Mouse (Mus musculus): ENCODE results near the gene Snrnp35. TPM values are rescaled to one million over a fixed set of nuclear protein-coding genes. Genes with fewer than 3 reads are reported as not detected.
"Not testable (repeated sequence)": the region's sequence is repeated elsewhere in the genome, so short reads cannot be mapped to it uniquely, and the experiment has no call there.

Gene Snrnp35
- polyA plus RNA-seq, 1 experiment from 2014 or later = 25.6 TPM

GRCm38 (mm10) chr5:124493455-124493854, 10.5 kb downstream of the Snrnp35 start:
- Histone ChIP-seq H3K36me3 (ENCODE audit: control insufficient read depth, insufficient read depth, low read length) (peaks cover 20% of the 10 kb centered on the region), H3K27me3 (ENCODE audit: control insufficient read depth, insufficient read depth, low read depth, low read length) (no peaks in the 10 kb centered on the region), H3K9me3 (ENCODE audit: control insufficient read depth, low read length) (no peaks in the 10 kb centered on the region), H3K4me1 (replicated peaks; ENCODE audit: control insufficient read depth, insufficient read depth, low read length) (peaks cover 8% of the 10 kb centered on the region), H3K9ac (ENCODE audit: low read length) (no peak overlapping the region), H3K4me2 (ENCODE audit: low read depth, low read length) (no peak overlapping the region), H3K4me3 (ENCODE audit: low read length) (no peak overlapping the region), H3K27ac (ENCODE audit: low read length) (no peak overlapping the region)
- no peak for ATAC-seq (ENCODE audit: low read depth)
- WGBS = 73% methylated on average over 11 of the region's 11 CpGs

DNA sequence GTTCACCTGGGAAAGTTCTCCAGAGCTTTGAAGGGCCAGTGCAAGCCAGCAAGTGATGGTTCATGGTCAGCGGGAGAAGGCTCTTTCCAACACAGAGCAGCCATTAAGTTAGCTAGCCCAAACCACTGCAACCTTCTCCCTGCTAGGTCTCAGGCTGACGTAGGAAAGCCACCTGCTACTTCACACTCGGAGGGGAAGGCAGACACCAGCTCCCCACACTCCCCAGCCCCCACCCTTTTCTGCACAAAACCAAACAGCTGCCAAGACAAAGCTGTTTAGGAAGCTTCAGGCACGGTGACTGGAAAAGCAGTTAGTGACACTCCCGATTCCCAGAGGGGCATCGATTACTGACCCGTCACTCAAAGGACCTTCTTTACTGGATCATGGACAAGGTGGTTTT, 12.6 kb downstream of the Snrnp35 start:
- H3K9me3 ChIP-seq (ENCODE audit: control insufficient read depth, low read length) = no peaks in the 10 kb centered on the region
- H3K4me3 ChIP-seq (ENCODE audit: low read length) = no peak overlapping the region
- no peak overlapping the region for H3K9ac ChIP-seq (ENCODE audit: low read length)
- H3K36me3 ChIP-seq (ENCODE audit: control insufficient read depth, insufficient read depth, low read length) = peaks cover 18% of the 10 kb centered on the region
- H3K4me2 ChIP-seq (ENCODE audit: low read depth, low read length) = no peak overlapping the region
- H3K27ac ChIP-seq (ENCODE audit: low read length) = no peak overlapping the region
- WGBS = 58% methylated on average over 7 of the region's 7 CpGs
- peaks cover 11% of the 10 kb centered on the region for H3K4me1 ChIP-seq (replicated peaks; ENCODE audit: control insufficient read depth, insufficient read depth, low read length)
- no peak for ATAC-seq (ENCODE audit: low read depth)
- no peaks in the 10 kb centered on the region for H3K27me3 ChIP-seq (ENCODE audit: control insufficient read depth, insufficient read depth, low read depth, low read length)

- Histone ChIP-seq H3K9ac (ENCODE audit: low read length) (no peak overlapping the region), H3K27me3 (ENCODE audit: control insufficient read depth, insufficient read depth, low read depth, low read length) (no peaks in the 10 kb centered on the region), H3K4me1 (replicated peaks; ENCODE audit: control insufficient read depth, insufficient read depth, low read length) (peaks cover 11% of the 10 kb centered on the region), H3K4me3 (ENCODE audit: low read length) (no peak overlapping the region), H3K27ac (ENCODE audit: low read length) (peak overlapping the region; percentile 65), H3K36me3 (ENCODE audit: control insufficient read depth, insufficient read depth, low read length) (peaks cover 10% of the 10 kb centered on the region), H3K4me2 (ENCODE audit: low read depth, low read length) (no peak overlapping the region; the same call in 1 of the 2 replicates), H3K9me3 (ENCODE audit: control insufficient read depth, low read length) (no peaks in the 10 kb centered on the region)
- 42% methylated on average over 15 of the region's 15 CpGs for whole genome bisulfite sequencing
- ATAC-seq (ENCODE audit: low read depth) = peak; percentile 58
These were observed 13.9 kb downstream of the Snrnp35 start for GRCm38 (mm10) chr5:124496614-124497514.

DNA sequence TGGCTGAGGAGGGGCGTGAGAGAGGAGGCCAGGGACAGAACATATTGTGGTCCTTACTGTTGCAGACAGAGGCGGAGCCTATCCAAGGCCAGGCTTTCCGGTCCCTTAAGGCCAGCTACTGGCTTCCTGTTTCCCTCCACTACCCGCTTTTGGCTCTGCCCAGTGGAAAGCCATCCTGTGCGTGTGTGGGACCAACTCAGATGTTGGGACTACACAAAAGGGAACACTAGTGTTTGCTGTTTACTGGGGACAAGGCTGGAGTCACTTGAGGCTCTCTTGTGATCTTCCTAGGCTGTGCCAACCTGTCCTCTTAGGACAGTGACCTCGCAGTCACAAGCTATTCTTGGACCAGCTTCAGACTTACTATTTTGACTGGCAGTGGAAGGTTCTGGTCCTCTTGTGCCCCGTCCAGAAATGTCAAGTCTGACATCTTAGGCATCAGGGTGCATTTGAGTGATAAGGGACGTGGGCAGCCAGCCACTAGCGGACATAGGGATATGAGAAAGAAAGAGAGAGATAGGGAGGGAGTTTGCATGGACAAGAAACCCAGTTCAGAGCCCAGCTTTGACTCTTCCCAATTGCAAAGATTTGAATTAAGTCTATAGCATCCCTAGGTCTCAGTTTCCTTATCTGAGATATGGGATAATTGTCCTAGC, 15.4 kb downstream of the Snrnp35 start:
- no peaks in the 10 kb centered on the region for H3K27me3 ChIP-seq (ENCODE audit: control insufficient read depth, insufficient read depth, low read depth, low read length)
- no peaks in the 10 kb centered on the region for H3K9me3 ChIP-seq (ENCODE audit: control insufficient read depth, low read length)
- H3K4me1 ChIP-seq (replicated peaks; ENCODE audit: control insufficient read depth, insufficient read depth, low read length) = peaks cover 11% of the 10 kb centered on the region
- 55% methylated on average over 9 of the region's 9 CpGs for WGBS
- H3K36me3 ChIP-seq (ENCODE audit: control insufficient read depth, insufficient read depth, low read length) = peaks cover 7% of the 10 kb centered on the region
- no peak overlapping the region for H3K4me3 ChIP-seq (ENCODE audit: low read length)
- peak overlapping the region; percentile 57 for H3K27ac ChIP-seq (ENCODE audit: low read length)
- H3K9ac ChIP-seq (ENCODE audit: low read length) = no peak overlapping the region
- peak; percentile 65 for ATAC-seq (ENCODE audit: low read depth)
- no peak overlapping the region for H3K4me2 ChIP-seq (ENCODE audit: low read depth, low read length)

DNA sequence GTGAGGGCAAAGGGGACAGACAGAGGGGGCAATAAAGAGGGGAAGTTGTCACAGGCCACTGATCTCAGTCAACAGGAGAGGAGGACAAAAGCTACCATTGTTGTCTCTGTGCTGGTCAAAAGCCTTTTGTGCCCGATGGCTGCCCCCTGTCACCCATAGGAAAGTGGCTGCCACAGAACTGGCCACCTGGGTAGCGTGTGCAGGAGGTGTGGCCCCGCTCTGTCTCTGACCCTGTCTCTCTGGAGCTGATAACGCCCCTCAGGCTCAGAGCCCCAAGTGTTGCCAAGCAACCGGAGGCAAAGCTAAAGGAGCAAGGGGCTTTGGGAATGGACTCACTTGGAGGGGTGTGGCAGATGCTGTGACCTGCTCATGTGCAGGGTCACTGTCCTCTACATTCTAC, 16.1 kb downstream of the Snrnp35 start:
- 52% methylated on average over 5 of the region's 5 CpGs for WGBS
- Histone ChIP-seq H3K27me3 (ENCODE audit: control insufficient read depth, insufficient read depth, low read depth, low read length) (no peaks in the 10 kb centered on the region), H3K36me3 (ENCODE audit: control insufficient read depth, insufficient read depth, low read length) (peaks cover 7% of the 10 kb centered on the region), H3K9me3 (ENCODE audit: control insufficient read depth, low read length) (no peaks in the 10 kb centered on the region), H3K4me2 (ENCODE audit: low read depth, low read length) (no peak overlapping the region), H3K27ac (ENCODE audit: low read length) (no peak overlapping the region), H3K4me1 (replicated peaks; ENCODE audit: control insufficient read depth, insufficient read depth, low read length) (peaks cover 11% of the 10 kb centered on the region), H3K9ac (ENCODE audit: low read length) (no peak overlapping the region), H3K4me3 (ENCODE audit: low read length) (no peak overlapping the region)
- no peak for ATAC-seq (ENCODE audit: low read depth)

GRCm38 (mm10) chr5:124500037-124500436, 17.1 kb downstream of the Snrnp35 start:
- peaks cover 11% of the 10 kb centered on the region for H3K4me1 ChIP-seq (replicated peaks; ENCODE audit: control insufficient read depth, insufficient read depth, low read length)
- not testable (repeated sequence) for H3K4me3 ChIP-seq (ENCODE audit: low read length); ATAC-seq (ENCODE audit: low read depth); H3K27ac ChIP-seq (ENCODE audit: low read length); H3K9me3 ChIP-seq (ENCODE audit: control insufficient read depth, low read length); H3K9ac ChIP-seq (ENCODE audit: low read length); H3K27me3 ChIP-seq (ENCODE audit: control insufficient read depth, insufficient read depth, low read depth, low read length); H3K4me2 ChIP-seq (ENCODE audit: low read depth, low read length); H3K36me3 ChIP-seq (ENCODE audit: control insufficient read depth, insufficient read depth, low read length)
- WGBS = 91% methylated on average over 2 of the region's 4 CpGs

- 94% methylated on average over 3 of the region's 3 CpGs for WGBS
- no peak for ATAC-seq (ENCODE audit: low read depth)
- H3K9ac ChIP-seq (ENCODE audit: low read length) = no peak overlapping the region
- H3K27ac ChIP-seq (ENCODE audit: low read length) = no peak overlapping the region
- H3K4me2 ChIP-seq (ENCODE audit: low read depth, low read length) = no peak overlapping the region
- peaks cover 11% of the 10 kb centered on the region for H3K4me1 ChIP-seq (replicated peaks; ENCODE audit: control insufficient read depth, insufficient read depth, low read length)
- no peak overlapping the region for H3K4me3 ChIP-seq (ENCODE audit: low read length)
- peaks cover 7% of the 10 kb centered on the region for H3K36me3 ChIP-seq (ENCODE audit: control insufficient read depth, insufficient read depth, low read length)
- no peaks in the 10 kb centered on the region for H3K27me3 ChIP-seq (ENCODE audit: control insufficient read depth, insufficient read depth, low read depth, low read length)
- H3K9me3 ChIP-seq (ENCODE audit: control insufficient read depth, low read length) = no peaks in the 10 kb centered on the region
These were observed 17.6 kb downstream of the Snrnp35 start for GRCm38 (mm10) chr5:124500573-124500972.

DNA sequence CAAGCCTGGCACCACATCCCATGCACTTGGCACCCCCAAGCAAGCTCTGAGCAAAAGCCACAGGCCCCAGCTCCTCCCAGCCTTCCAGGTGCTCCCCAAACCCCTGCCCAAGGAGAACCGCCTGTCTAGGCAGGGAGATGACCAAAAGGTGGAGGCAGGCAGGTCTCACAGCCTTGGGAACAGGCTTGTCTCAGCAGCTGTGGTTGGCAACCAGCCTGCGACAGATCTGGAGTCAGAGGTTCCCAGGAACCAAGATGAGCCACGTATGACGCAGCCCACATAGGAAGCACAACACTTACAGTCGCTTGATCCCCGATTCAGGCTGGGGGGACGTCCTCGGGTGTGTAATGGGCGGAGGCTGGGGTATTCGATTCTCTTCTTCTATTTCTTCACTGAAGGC, 18.6 kb downstream of the Snrnp35 start:
- H3K36me3 ChIP-seq (ENCODE audit: control insufficient read depth, insufficient read depth, low read length) = peaks cover 7% of the 10 kb centered on the region
- H3K9me3 ChIP-seq (ENCODE audit: control insufficient read depth, low read length) = no peaks in the 10 kb centered on the region
- H3K27me3 ChIP-seq (ENCODE audit: control insufficient read depth, insufficient read depth, low read depth, low read length) = no peaks in the 10 kb centered on the region
- peaks cover 9% of the 10 kb centered on the region for H3K4me1 ChIP-seq (replicated peaks; ENCODE audit: control insufficient read depth, insufficient read depth, low read length)
- 87% methylated on average over 10 of the region's 10 CpGs for WGBS
- no peak overlapping the region for H3K4me3 ChIP-seq (ENCODE audit: low read length)
- no peak for ATAC-seq (ENCODE audit: low read depth)
- no peak overlapping the region for H3K4me2 ChIP-seq (ENCODE audit: low read depth, low read length)
- H3K9ac ChIP-seq (ENCODE audit: low read length) = no peak overlapping the region
- H3K27ac ChIP-seq (ENCODE audit: low read length) = no peak overlapping the region

DNA sequence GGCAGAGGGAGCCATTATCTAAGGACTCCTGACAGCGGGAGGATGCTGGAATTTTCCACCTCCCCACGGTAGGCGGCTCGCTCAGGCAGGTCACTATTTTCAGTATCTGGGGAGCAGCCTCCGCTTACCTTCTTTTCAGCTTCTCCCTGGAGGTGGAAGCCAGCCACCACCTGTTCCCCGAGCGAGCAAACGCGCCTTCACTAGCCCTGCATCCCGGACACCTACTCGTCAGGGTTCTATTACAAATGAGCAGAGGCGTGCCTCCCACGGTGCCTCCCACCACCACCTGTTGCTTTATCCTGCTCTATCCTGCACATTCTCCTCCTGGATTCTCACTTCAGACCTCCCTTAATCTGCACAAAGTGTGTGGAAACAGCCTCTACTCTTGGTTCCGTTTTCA, 20.8 kb downstream of the Snrnp35 start:
- H3K36me3 ChIP-seq (ENCODE audit: control insufficient read depth, insufficient read depth, low read length) = peaks cover 7% of the 10 kb centered on the region

More for the DNA sequence above, 20.8 kb downstream of the Snrnp35 start:
- 65% methylated on average over 14 of the region's 14 CpGs for WGBS
- Histone ChIP-seq H3K4me2 (ENCODE audit: low read depth, low read length) (no peak overlapping the region), H3K27me3 (ENCODE audit: control insufficient read depth, insufficient read depth, low read depth, low read length) (no peaks in the 10 kb centered on the region), H3K9ac (ENCODE audit: low read length) (no peak overlapping the region), H3K4me3 (ENCODE audit: low read length) (no peak overlapping the region), H3K9me3 (ENCODE audit: control insufficient read depth, low read length) (no peaks in the 10 kb centered on the region), H3K27ac (ENCODE audit: low read length) (no peak overlapping the region), H3K4me1 (replicated peaks; ENCODE audit: control insufficient read depth, insufficient read depth, low read length) (peaks cover 13% of the 10 kb centered on the region; the same call in 1 of the 2 replicates)
- no peak for ATAC-seq (ENCODE audit: low read depth)

Data from lung, embryonic 16.5 days (tissue).